Mouse (Mus musculus): ENCODE measurements around the gene Pold1. TPM values are rescaled to one million over a fixed set of nuclear protein-coding genes. Genes with fewer than 3 reads are reported as not detected.

Gene Pold1
- 10 to 100 TPM; 19.2 to 27.6 TPM for polyA plus RNA-seq (2017; shearing (Covaris generic))

DNA sequence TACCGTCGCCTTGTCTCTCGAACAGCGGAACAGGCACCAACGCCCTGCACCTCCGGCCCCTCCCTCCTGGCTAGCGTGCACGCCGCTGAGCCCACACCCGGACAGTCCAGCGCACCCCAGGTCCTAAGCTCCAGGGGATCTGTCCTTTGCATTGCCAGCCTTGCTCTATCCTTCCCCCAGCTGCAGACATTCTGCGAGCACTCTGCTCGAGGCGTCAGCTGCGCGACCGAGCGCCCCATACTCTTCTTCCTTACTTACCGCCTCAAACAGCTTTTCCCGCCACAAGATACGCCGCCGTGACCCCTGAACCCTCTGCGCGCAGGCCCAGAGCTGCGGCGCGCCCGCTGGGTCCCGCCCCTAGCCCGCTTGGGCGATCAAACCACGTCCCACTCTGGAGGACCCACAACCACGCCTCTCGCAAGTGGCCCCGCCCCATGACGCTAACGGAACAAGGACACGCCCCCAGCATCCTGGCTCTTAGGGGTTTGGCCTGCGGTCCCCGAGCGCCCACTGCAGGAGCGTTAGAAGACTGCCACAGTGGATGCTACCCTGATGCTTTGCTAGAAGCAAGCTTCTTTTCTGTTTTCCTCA, at the start of gene Pold1:
Pold1 (minus strand) TSS at position 353 of the 591 bp plus-strand sequence.
- peak; percentile 90 for ATAC-seq

DNA sequence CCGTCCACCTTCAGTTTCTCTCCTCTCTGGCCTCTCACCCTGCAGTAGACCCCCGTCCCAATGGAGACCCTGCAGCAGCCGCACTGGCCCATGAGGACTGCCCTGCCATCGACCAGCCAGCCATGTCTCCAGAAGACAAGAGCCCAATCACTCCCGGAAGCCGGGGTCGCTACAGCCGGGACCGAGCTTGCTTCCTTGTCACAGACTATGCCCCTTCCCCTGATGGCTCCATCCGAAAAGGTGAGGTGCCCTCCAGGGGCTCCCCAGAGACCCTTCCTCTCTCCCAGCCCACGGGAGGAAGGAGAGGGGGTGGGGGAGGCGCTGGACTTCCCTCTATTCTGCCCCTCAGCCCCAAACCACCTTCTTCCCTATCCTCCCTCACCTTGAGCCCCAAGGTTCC, 49.7 kb upstream of the Pold1 start:
- ATAC-seq: no peak

DNA sequence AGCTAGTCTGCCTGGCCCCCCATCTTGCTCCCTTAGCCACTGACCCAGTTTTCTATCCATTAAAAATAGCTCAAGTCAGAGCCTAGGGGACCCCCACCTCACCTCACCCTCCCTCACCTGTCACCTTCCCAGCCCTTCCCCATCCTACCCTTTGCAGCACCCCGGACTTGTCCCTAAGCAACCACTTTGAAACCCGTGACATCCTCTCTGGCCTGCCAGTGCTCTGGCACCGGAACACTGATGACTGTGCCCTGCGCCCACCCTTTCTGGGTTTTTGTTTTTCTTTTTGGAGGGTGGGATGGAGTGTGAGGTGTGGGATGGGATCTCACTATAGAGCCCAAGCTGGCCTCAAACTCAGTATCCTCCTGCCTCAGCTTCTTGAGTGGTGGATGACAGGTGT, 49.0 kb upstream of the Pold1 start:
- ATAC-seq: no peak

DNA sequence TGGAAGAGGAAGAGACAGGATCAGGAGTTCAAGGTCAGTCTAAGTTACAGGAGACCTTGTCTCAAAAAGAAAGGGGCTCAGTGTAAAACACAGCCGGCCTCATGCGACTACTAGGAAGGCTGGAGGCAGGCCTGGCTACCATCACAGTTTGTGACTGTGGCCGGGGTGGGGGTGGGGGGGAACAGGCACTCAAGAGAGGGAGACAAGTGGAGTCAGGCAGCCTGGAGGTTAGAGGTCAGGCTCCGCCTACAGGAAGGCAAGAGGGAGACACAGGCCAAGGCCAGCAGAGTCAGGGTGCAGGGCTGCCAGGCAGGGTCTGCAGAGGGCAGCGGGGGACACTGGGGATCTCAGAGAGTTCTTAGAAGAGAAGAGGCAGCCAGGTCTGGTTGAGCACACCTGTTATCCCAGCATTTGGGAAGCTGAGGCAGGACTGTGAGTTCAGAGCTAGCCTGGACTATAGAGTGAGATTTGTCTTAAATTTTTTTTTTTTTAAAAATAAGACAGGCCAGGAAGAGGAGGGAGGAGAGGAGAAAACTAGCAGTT, 48.4 kb upstream of the Pold1 start:
- no peak for ATAC-seq

DNA sequence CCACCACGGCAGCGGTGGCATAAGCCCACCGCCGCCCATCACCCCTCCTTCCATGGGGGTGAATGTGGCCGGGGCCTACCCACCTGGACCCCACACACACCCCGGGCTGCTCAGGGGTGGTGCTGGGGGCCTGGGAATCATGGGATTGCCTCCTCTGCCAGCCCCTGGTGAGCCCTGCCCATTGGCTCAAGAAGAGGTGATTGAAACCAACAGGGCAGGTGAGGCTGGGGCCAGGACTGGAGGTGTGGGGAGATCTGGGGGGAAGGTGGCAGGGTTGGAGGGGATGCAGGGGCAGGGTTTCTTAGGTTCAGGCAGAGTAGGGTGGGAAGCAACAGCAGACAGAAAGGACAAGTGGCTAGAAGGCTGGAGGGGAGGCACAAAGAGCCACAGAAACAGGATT, 47.4 kb upstream of the Pold1 start:
- ATAC-seq: no peak

DNA sequence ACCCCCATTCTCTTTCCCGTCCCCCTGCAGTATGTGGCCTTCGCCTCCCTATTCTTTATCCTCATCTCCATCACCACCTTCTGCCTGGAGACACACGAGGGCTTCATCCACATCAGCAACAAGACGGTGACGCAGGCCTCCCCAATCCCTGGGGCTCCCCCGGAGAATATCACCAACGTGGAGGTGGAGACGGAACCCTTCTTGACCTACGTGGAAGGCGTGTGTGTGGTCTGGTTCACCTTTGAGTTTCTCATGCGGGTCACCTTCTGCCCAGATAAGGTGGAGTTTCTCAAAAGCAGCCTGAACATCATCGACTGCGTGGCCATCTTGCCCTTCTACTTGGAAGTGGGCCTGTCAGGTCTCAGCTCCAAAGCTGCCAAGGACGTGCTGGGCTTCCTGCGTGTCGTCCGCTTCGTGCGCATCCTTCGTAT, 46.5 kb upstream of the Pold1 start:
- no peak for ATAC-seq

DNA sequence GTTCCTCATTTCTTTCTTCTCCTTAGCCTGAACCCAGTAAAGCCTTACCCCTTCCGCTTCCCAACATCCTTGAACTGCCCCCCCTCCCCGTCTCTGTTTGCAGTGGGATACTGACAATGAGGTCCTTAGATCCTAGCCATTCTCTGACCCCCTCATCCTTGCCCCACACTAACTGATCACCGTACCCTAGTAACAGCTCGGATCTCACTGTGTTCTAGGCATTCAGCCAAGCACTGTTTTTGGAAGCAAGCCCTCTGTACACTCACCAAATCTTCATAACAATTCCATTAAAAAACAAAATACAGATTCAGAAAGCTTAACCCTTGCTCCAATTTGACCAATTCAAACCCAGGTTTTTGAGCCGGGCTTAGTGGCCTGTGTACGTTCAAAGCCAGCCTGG, 45.6 kb upstream of the Pold1 start:
- no peak for ATAC-seq

DNA sequence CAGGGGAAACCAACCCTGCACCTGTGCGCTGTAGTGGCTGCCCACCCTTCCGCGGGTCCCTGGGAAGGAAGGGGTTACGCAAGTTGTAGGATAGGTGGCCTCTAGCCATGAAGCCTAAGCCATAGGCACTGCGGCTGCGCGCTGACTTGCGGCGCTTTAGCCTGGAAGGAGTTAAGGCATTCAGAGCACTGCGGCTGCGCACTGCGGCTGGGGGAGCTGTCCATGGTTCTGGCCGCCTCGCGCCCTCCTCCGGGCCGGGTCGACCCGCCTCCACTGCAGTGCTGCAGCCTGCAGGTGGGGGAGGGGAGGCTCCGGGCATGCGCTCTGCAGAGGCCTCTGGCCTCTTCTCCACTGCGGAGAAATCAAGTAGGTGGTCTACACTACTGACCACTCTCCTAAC, 45.1 kb upstream of the Pold1 start:
- no peak for ATAC-seq

DNA sequence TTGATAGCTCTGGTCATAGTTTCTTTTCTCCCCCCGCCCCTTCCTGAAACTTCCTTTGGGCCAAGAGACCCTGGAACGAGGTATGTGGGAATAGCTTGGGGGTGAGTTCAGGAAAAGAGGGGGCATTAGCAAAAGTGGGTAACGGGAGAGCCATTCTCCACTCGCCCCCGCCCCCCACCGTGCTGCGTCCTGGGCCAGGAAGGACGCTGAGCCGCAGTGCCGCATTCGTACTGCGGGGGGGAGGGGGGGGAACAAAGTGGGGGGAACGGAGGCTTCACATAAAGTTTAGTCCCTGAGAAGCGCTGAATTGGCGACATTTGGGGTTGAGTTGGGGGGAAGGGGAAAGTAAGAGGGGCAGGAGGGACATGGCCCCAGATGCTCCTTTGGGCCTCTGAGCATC, 44.4 kb upstream of the Pold1 start:
- ATAC-seq: no peak

DNA sequence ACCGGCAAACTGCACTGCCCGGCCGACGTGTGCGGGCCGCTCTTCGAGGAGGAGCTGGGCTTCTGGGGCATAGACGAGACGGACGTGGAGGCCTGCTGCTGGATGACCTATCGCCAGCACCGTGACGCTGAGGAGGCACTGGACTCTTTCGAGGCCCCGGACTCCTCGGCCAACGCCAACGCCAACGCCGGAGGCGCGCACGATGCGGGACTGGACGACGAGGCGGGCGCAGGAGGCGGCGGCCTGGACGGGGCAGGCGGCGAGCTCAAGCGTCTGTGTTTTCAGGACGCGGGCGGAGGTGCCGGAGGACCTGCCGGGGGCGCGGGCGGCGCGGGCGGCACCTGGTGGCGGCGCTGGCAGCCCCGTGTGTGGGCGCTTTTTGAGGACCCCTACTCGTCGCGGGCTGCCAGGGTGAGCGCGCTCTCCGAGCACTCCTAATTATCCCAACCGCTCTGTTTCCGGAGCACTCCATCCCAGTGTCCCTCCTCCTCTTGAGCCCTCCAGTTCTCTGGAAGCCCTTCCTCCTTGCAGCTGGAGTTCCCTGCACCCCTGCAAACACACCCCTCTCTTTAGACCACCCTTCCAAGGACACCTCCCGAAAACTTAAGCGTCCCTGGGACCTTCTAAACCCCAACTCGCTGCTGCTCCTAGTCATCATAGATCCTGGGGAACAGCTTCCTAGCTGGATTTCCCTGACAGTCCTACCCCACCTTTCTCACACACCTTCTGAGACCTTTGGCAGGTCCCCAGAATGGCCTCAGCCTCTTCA, 42.9 kb upstream of the Pold1 start:
- no peak for ATAC-seq

DNA sequence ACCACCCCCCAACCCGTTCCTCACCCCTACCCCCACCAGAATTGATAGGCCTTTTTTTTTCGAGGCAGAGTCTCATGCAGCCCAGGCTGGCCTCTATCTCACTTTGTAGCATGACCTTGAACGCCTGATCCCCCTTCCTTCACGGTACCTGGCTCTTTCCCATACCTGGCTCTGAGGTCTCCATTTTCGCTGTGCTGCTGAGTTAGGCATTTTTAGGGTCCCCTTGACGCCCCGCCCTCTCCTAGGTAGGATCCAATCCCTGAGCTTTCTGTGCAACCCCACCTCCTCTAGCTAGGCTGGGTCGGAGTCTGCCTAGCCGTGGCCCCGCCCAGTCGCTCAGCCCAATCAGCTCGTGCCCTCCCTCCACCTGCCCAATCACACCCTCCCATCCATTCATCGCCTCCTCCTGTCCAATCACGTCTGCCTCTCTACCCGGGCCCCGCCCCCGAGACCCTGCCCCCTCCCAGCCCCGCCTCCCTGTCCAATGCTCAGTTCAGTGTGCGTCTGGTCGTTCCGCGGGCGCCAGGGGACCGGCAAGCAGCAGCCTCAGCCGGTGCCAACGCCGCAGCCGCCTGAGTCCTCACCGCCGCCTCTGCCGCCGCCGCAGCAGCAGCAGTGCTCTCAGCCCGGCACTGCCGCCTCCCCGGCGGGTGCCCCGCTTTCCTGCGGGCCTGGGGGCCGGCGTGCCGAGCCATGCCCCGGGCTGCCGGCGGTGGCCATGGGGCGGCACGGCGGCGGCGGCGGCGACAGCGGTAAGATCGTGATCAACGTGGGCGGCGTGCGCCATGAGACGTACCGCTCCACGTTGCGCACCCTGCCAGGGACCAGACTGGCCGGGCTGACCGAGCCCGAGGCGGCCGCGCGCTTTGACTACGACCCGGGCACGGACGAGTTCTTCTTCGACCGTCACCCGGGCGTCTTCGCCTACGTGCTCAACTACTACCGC, 42.0 kb upstream of the Pold1 start, which contains the start of gene Kcnc3:
Kcnc3 (plus strand) TSS at position 263 of the 946 bp plus-strand sequence.
- ATAC-seq: no peak

DNA sequence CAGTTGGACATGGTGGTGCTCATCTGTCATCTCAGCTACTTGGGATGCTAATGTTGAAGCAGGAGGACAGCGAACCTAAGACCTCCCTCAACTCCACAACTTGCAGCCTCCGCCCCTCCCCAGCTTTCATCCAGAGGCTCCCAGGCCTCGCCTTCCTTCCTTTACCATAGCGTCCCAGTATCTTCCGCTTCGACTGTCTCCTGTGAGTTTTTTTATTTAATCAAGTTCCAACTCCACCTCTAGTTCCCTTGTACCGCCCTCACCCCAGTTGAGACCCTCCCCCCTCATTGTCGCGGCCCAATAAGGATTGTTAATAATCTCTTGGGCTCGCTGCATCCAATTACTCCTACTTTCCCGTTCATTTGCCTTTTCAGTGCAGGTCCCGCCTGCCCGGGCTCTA, 41.3 kb upstream of the Pold1 start:
- ATAC-seq: no peak

DNA sequence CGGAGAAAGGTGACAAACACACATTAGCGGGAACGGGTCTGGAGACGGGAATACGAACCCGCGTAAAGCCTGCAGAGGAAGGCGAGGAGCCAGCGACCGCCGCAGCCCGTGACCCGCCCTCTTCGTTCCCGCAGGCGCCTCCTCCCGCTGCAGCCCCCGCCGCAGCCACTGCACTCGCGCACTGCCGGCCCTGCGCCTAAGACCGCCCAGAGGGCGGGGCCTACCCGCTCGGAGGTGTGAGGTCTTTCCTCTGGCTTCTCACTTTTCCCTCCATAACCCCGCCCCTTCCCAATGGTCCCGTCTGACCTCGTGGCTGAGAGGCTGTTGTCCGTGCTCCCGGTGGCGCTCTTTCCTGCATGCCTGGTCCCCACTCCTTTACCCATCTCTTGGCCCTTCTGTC, 40.5 kb upstream of the Pold1 start:
- no peak for ATAC-seq

DNA sequence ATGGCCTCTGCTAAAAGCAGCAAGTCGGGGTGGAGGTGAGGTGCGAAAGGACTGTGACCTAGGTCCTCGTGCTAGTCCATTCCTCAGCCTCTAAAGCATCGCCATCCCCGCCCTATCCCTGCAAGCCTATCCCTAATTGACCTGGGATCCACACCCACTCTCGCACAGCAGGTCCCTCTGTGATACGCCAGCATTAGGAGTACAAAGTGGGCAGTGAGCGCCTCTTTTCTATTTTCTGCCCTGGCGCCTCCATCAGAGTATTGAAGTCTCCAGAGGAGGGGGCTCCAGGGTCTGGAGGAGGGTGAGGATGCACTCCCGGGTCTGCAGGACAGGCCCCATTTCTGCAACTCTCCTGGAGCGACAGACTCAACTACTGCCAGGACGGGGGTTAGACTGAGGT, 39.7 kb upstream of the Pold1 start:
- no peak for ATAC-seq

DNA sequence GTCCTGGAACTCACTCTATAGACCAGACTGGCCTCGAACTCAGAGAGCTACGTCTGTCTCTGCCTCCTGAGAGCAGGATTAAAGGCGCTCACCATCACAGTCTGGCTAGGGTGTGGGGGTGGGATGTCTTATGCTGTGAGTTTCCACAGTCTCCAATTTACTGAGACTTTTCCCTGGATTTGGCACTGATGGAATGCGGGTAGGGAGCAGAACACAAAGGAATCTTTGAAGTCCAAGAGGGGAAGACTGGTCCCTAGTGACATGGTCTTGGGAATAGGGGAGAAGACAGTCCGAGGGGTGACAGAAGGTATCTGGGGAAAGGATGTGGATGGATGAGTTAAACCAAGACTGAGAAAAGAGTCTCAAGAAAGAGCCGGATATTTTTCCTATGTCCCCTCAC, 39.0 kb upstream of the Pold1 start:
- ATAC-seq: no peak

DNA sequence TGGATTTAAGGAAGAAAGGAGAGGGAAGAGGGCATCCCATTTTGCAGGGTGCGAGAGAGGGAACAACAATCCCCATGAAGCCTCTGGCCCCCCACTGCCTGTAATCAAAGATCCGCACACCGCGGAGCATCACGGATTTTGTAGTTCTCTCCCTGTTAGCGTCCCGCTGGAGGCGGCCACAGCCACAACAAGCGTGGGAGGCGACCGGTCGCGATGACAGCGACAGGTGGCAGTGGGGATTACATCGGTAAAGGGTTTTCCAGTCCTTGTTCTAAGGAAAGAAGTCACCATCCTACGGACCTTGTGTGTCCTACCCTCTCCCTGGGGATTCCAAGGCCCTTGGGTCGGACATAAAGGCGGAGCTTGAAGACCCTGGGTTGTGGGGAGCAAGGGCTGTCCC, 38.3 kb upstream of the Pold1 start:
- no peak for ATAC-seq

DNA sequence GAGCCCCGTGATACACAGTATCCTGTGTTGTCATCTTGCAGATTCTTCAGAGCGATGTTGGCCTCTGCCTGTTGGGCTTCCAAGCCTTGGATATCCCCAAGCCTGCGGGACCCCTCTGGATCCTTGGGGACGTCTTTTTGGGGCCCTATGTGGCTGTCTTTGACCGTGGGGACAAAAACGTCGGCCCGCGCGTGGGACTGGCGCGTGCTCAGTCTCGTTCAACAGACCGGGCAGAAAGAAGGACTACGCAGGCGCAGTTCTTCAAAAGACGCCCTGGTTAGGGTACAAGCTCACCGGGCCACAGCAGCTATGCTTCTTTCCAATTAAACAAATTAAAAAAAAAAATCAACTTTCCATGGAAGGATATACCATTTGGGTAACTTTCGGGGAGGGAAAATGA, 37.9 kb upstream of the Pold1 start:
- ATAC-seq: no peak

DNA sequence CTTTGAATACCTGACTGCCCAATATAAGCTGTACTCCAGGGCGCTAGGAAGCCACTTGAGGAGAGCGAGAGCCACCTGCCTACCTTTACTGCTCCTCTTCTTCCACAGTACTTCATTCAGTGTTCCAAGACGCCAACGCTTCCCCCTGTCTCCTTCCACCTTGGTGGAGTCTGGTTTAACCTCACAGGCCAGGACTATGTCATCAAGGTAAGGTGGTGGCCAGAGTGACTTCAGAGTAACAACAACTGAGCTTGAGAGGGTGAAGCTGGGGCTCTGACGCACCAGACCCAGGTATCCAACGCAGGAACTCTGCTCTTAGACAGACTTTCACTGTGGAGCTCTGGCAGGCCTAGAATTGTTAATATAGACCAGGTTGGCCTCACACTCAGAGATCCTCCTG, 37.0 kb upstream of the Pold1 start:
- ATAC-seq: no peak

DNA sequence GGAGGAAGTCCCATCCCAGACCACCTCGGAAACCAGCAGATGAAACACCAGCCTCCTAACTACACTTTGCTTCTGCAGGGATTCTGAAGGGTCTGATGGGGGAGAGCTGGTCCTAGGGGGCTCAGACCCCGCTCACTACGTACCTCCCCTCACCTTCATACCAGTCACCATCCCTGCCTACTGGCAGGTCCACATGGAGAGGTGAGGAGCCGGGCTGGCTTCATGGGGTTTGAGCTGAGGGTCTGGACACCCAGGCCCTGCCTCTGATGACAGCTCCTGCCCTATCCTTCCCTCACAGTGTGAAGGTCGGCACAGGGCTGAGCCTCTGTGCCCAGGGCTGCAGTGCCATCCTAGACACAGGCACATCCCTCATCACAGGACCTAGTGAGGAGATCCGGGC, 36.3 kb upstream of the Pold1 start:
- ATAC-seq: no peak

DNA sequence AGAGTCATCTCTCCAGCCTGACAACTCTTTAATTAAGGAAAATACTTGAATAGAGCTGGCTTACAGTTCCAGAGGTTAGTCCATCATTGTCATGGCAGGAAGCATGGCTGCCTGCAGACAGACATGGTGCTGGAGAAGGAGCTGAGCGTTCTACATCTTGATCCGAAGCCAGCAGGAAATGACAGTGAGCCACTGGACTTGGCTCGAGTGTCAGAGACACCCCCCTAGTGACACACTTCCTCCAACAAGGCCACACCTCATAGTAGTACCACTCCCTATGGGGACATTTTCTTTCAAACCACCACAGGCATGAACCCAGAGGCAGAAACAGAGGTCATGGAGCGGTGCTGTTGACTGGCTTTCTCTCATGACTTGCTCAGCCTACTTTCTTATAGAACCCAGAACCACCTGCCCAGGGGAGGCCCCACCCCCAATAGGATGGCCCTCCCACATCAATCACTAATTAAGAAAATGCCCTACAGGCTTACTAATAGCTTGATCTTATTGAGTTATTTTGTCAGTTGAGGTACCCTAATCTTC, 35.7 kb upstream of the Pold1 start:
- ATAC-seq: no peak

DNA sequence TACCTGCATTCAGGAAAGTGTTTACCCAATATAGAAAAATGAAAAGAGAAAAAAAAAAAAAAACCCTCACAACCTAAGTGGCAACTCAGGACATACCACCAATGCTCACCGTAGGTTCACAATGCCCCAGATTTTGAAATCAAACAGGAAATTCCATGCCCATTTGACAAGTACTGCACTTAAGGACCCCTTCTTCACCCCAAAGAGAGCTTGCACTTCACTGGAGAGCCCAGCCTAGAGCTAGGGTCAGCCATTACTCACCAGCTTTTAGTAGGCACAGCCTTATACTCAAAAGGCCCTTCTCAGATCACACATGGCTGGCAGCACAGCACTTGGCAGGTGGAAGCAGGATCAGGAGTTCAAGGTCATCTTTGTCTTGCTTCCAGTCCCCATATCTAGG, 34.5 kb upstream of the Pold1 start:
- ATAC-seq: no peak

DNA sequence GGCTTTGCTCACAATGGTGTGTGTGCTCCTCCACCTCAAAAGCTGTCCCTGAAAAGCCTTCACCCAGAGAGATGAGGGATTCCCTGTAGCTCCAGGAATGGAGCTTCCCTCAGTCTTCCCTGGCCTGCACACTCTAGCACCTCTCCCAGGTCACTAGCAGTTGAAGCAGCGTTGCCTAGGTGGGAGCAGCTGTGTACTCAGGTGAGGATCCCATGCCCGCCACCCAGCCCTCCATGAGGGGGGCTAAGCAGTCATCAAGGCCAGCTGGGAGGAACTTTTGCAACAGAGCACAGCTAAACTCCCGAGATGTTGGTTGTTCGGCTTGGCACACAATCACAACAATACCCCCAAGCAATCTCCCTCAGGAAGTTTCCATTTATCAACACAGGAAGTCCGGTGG, 34.1 kb upstream of the Pold1 start:
- no peak for ATAC-seq

DNA sequence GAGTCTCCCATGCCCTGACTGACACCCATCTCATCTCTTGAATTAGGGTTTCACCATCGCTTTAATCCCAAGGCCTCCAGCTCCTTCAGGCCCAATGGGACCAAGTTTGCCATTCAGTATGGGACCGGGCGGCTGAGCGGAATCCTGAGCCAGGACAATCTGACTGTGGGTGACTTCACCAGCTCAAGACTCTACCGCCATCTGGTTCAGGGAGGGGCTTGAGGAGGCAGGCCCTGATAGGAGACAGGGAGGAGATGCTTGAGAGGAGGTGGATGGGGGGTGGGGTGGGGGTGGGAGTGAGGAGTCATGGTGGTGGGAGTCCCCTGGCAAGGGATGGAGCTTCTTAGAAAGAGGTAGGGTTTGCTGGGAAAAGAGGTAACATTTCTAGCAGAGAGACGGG, 33.0 kb upstream of the Pold1 start:
- no peak for ATAC-seq
